Mouse (Mus musculus) cerebellum, adult 11-12 months (tissue): ENCODE measurements around the gene Gm20388.

Experiments used
- DNase-seq: peaks from one replicate; pipeline ENCODE4 v3.0.0; 2022

Gene Gm20388

GRCm38 (mm10) chr8:120538397-120539240 is 628.0 kb downstream of the Gm20388 start:
- DNase-seq = peak; percentile 86

- peak; percentile 67 for DNase-seq
These were observed 628.7 kb downstream of the Gm20388 start for GRCm38 (mm10) chr8:120539381-120539774.

GRCm38 (mm10) chr8:120539775-120540625 is 629.4 kb downstream of the Gm20388 start:
- peak; percentile 66 for DNase-seq

GRCm38 (mm10) chr8:120542995-120543394 is 632.4 kb downstream of the Gm20388 start:
- DNase-seq = peak; percentile 54

GRCm38 (mm10) chr8:120543416-120544055 is 632.9 kb downstream of the Gm20388 start:
- peak; percentile 66 for DNase-seq

GRCm38 (mm10) chr8:120544155-120544554 is 633.5 kb downstream of the Gm20388 start:
- no peak for DNase-seq

- peak; percentile 73 for DNase-seq
These were observed 636.9 kb downstream of the Gm20388 start for GRCm38 (mm10) chr8:120547562-120547961.

- peak; percentile 82 for DNase-seq
These were observed 637.7 kb downstream of the Gm20388 start for GRCm38 (mm10) chr8:120548313-120548761.

- DNase-seq = peak; percentile 75
These were observed 638.8 kb downstream of the Gm20388 start for GRCm38 (mm10) chr8:120549321-120549921.

- DNase-seq = peak; percentile 63
These were observed 639.3 kb downstream of the Gm20388 start for GRCm38 (mm10) chr8:120549922-120550321.

GRCm38 (mm10) chr8:120550430-120550829 is 639.8 kb downstream of the Gm20388 start:
- DNase-seq = no peak

- DNase-seq = peak; percentile 75
These were observed 640.5 kb downstream of the Gm20388 start for GRCm38 (mm10) chr8:120550937-120551676.

GRCm38 (mm10) chr8:120551677-120551980 is 641.0 kb downstream of the Gm20388 start:
- no peak for DNase-seq

- DNase-seq = peak; percentile 70
These were observed 641.9 kb downstream of the Gm20388 start for GRCm38 (mm10) chr8:120552509-120552908.

GRCm38 (mm10) chr8:120553441-120554123 is 642.9 kb downstream of the Gm20388 start:
- DNase-seq = peak; percentile 61

GRCm38 (mm10) chr8:120554466-120555039 is 643.9 kb downstream of the Gm20388 start:
- peak; percentile 71 for DNase-seq

- peak; percentile 63 for DNase-seq
These were observed 645.7 kb downstream of the Gm20388 start for GRCm38 (mm10) chr8:120556198-120556892.

- DNase-seq = peak; percentile 86
These were observed 646.7 kb downstream of the Gm20388 start for GRCm38 (mm10) chr8:120557170-120557965.

GRCm38 (mm10) chr8:120558162-120558561 is 647.5 kb downstream of the Gm20388 start:
- DNase-seq = peak; percentile 71
